ENCODE assay signal across 9 mouse cellular contexts in genomic region chrX:68839548-68840444, GRCm38 (mm10). TPM values are rescaled to one million over a fixed set of nuclear protein-coding genes. Genes with fewer than 3 reads are reported as not detected.
DNase-seq lines count a peak whose midpoint lies in the region; ATAC-seq lines count a peak whose summit lies in the region.
"Had no signal": no experiment of that assay in that cellular context is flagged by ENCODE, and none has a peak within 500 bp of the region (broad histone marks: within the 10 kb centered on the region; RNA-seq: fewer than 3 reads in every experiment).

No protein-coding gene starts in this region.

- no peak overlapping the region for H3K4me2 ChIP-seq in kidney, embryonic 15.5 days
- no peak overlapping the region for H3K4me2 ChIP-seq in midbrain, embryonic 16.5 days (ENCODE audit: low read length)
- no peak overlapping the region for H3K4me2 ChIP-seq in kidney, embryonic 16.5 days (replicated peaks; ENCODE audit: low read depth, low read length)
- H3K4me2 ChIP-seq: liver, embryonic 13.5 days had no signal

- H3K4me1 ChIP-seq in kidney, embryonic 15.5 days, result no peaks in the 10 kb centered on the region
- H3K4me1 ChIP-seq in midbrain, embryonic 16.5 days (ENCODE audit: control insufficient read depth, insufficient read depth, low read length), result no peaks in the 10 kb centered on the region
- H3K4me1 ChIP-seq in kidney, embryonic 16.5 days (ENCODE audit: insufficient read depth, low read length), result no peaks in the 10 kb centered on the region
- H3K4me1 ChIP-seq: liver, embryonic 13.5 days had no signal

- H3K27ac ChIP-seq in kidney, embryonic 15.5 days, result no peak overlapping the region
- no peak overlapping the region for H3K27ac ChIP-seq in midbrain, embryonic 16.5 days (ENCODE audit: low read length)
- no peak overlapping the region for H3K27ac ChIP-seq in kidney, embryonic 16.5 days (ENCODE audit: low read length)
- H3K27ac ChIP-seq: liver, embryonic 13.5 days had no signal

- no peaks in the 10 kb centered on the region for H3K9me3 ChIP-seq in kidney, embryonic 15.5 days (replicated peaks)
- no peaks in the 10 kb centered on the region for H3K9me3 ChIP-seq in midbrain, embryonic 16.5 days (replicated peaks; ENCODE audit: control insufficient read depth, low read length, poor library complexity, severe bottlenecking)
- no peaks in the 10 kb centered on the region for H3K9me3 ChIP-seq in kidney, embryonic 16.5 days (ENCODE audit: low read length)
- H3K9me3 ChIP-seq: liver, embryonic 13.5 days had no signal

- H3K9ac ChIP-seq in kidney, embryonic 15.5 days, result no peak overlapping the region
- H3K9ac ChIP-seq in midbrain, embryonic 16.5 days (ENCODE audit: low read depth, low read length), result no peak overlapping the region
- H3K9ac ChIP-seq in kidney, embryonic 16.5 days (replicated peaks; ENCODE audit: low read length), result no peak overlapping the region
- H3K9ac ChIP-seq: liver, embryonic 13.5 days had no signal

- WGBS in kidney, embryonic 15.5 days, result 36% methylated on average over 5 of the region's 5 CpGs
- 24% methylated on average over 5 of the region's 5 CpGs for WGBS in midbrain, embryonic 16.5 days
- 31% methylated on average over 5 of the region's 5 CpGs for WGBS in kidney, embryonic 16.5 days

- H3K4me3 ChIP-seq in kidney, embryonic 15.5 days (replicated peaks), result no peak overlapping the region
- no peak overlapping the region for H3K4me3 ChIP-seq in midbrain, embryonic 16.5 days (ENCODE audit: low read depth, low read length)
- H3K4me3 ChIP-seq in kidney, embryonic 16.5 days (ENCODE audit: low read length), result no peak overlapping the region
- H3K4me3 ChIP-seq: liver, embryonic 13.5 days had no signal

- no peaks in the 10 kb centered on the region for H3K36me3 ChIP-seq in kidney, embryonic 15.5 days
- no peaks in the 10 kb centered on the region for H3K36me3 ChIP-seq in midbrain, embryonic 16.5 days (ENCODE audit: control insufficient read depth, insufficient read depth, low read length)
- H3K36me3 ChIP-seq in kidney, embryonic 16.5 days (ENCODE audit: insufficient read depth, low read length), result no peaks in the 10 kb centered on the region
- H3K36me3 ChIP-seq: liver, embryonic 13.5 days had no signal

- no peak for ATAC-seq in kidney, embryonic 15.5 days (replicated peaks; ENCODE audit: low FRiP score)
- peak; percentile 62 for ATAC-seq in midbrain, embryonic 16.5 days
- no peak for ATAC-seq in kidney, embryonic 16.5 days (ENCODE audit: low FRiP score, low TSS enrichment)

- no peaks in the 10 kb centered on the region for H3K27me3 ChIP-seq in kidney, embryonic 15.5 days
- H3K27me3 ChIP-seq in midbrain, embryonic 16.5 days (ENCODE audit: control insufficient read depth, insufficient read depth, low read depth, low read length), result no peaks in the 10 kb centered on the region
- no peaks in the 10 kb centered on the region for H3K27me3 ChIP-seq in kidney, embryonic 16.5 days (ENCODE audit: insufficient read depth, low read length)
- H3K27me3 ChIP-seq: liver, embryonic 13.5 days had no signal

- peak; percentile 3 for DNase-seq in kidney, adult 9 months
- peak; percentile 4 for DNase-seq in MEL-GATA-1-ER (ENCODE audit: extremely low read depth, low read depth)
- peak; percentile 10 for DNase-seq in embryo, embryonic 9.5 days (ENCODE audit: extremely low spot score)
- DNase-seq in urinary bladder, postnatal 4 days (ENCODE audit: low spot score in 2 of 2), result no peak
- no peak for DNase-seq in frontal cortex, postnatal 14 days (ENCODE audit: low spot score in 2 of 2)
- DNase-seq: liver, embryonic 13.5 days had no signal

RNA-seq across cellular contexts. Expression of gene Gm14698, which starts 18.9 kb away (rescaled TPM):
- 2.5 and 3.9 TPM in 2 replicates for polyA plus RNA-seq in kidney, embryonic 15.5 days (2015; fragmentation: Nextera tagmentation; extraction: Ambion mirVana)
- 2.6 and 3.6 TPM in 2 replicates for polyA plus RNA-seq in midbrain, embryonic 16.5 days (2015; fragmentation: Nextera tagmentation; extraction: Ambion mirVana)
- polyA plus RNA-seq in kidney, embryonic 16.5 days (2015; fragmentation: Nextera tagmentation; extraction: Ambion mirVana), result 2.8 and 5.7 TPM in 2 replicates

RNA-seq across cellular contexts. Expression of gene Gm6812, which starts 53.1 kb away (rescaled TPM):
- not detected in 2 replicates for polyA plus RNA-seq in kidney, embryonic 15.5 days (2015; fragmentation: Nextera tagmentation; extraction: Ambion mirVana)
- polyA plus RNA-seq in midbrain, embryonic 16.5 days (2015; fragmentation: Nextera tagmentation; extraction: Ambion mirVana), result not detected in 2 replicates
- polyA plus RNA-seq in kidney, embryonic 16.5 days (2015; fragmentation: Nextera tagmentation; extraction: Ambion mirVana), result not detected in 2 replicates
- polyA plus RNA-seq: liver, embryonic 13.5 days had no signal

Comparison
In these comparisons a context has a peak if more than half of its experiments do, and no peak if none do; other contexts are left out.
1. DNase-seq: peak in kidney, adult 9 months (single experiment), MEL-GATA-1-ER (single experiment) and embryo, embryonic 9.5 days (single experiment); none in urinary bladder, postnatal 4 days (0 of 2) and frontal cortex, postnatal 14 days (0 of 2).